Mouse (Mus musculus) lung, postnatal 36 days (tissue): ENCODE data around the gene Rbm38.
A peak's percentile ranks its signal among the peaks of the same experiment; 100 is the strongest.

Source experiments
- DNase-seq: peaks from one replicate; pipeline ENCODE4 v3.0.0; 2022; ENCODE audit warnings: mixed read lengths

The Rbm38 gene

DNA sequence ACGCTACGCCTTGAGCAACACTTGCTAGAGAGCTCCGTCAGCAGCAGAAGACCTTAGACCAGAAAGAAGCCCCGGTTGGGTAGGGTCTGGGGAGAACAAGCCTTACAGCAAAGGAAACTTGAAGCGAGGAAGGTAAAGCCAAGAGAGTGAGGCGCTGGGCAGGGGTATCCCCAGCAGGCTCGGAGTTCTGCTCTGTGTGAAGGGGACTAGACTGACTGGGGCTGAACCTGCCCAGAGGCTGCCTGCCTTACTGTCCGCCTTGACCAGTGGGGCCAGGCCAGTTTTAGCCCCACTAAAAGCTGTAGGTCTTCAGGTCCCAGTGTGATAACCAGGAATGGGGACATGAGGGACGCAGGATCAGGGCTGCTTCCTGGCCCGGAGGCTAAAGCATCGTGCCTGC is at the start of gene Rbm38:
TSS of gene Rbm38 (plus strand) at position 69 of the 400 bp plus-strand sequence.
- DNase-seq: no peak

DNA sequence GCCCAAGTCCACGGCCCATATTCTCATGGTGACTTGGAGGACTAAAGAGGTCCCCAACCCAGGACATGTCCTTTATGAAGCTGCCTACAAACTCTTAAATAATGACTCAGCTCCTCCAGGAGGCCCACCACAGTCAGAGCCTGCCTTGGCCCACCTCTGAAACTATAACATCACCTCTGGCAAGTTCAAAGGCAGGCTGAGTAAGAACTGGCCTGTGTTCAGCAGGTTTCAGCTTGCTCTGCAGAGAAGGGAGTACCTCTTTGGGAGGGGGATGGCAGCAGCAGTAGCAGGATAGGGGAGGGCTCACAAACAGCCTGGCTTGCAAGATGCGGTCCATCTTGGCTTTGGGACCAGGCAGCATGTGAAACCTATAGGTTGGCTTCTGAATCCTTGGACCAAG is 48.4 kb upstream of the Rbm38 start:
- DNase-seq: no peak

DNA sequence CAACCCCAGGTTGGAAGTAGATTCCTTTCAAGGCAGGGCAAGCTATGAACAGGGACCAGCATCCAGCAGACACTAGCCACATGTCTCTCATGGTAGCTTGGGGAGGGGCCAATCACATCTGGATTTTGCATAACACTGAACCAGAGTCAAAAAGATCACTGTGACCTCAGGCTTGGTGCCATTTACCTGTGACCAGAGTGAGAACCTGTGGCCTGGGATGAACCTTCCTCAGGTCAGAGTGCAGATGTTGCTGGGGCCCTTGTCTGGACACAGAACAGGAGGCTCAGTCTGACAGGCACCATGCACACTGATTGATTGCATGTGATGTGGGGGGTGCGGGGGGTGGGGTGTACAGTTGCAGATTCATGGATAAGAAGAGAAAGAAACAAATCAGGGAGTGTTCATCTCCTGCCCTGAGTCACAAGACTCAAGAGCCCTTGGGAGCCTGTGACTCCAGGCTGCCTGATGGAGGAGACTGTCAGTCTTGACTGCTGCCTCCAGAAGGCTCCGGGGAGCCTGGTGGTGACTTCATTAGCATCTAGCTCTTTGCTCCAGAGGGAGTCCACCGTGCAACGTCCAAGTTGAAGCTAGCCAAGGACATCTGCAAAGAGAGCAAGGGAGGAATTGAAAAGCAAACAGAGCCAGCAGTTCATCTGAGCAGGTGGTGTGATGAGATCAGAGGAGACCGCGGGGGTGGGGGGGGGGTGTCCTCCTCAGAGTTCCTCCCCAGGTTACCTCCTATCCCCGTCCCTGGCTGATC is 46.3 kb upstream of the Rbm38 start:
- no peak for DNase-seq

DNA sequence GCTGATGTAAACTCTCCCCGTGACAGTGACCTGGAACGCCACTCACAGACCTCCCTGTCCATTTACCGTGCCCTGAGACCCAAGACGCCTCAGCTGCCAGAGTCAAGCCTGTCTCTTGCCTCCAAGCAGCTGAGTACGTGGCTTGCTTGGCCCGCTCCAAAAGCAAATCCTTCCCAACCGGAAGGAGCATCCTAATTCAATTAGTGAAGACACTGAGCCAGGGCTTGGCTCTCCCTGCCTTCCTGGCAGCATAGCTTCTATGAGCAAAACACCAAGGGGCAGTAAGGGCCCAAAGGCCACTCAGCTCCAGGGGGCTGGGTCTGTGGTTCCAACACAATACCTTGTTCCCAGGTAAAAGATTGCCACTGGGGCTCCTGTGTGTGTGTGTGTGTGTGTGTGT is 45.6 kb upstream of the Rbm38 start:
- DNase-seq: no peak

- DNase-seq: no peak
Observed at GRCm38 (mm10) chr2:172975159-172975558, 45.1 kb upstream of the Rbm38 start.

DNA sequence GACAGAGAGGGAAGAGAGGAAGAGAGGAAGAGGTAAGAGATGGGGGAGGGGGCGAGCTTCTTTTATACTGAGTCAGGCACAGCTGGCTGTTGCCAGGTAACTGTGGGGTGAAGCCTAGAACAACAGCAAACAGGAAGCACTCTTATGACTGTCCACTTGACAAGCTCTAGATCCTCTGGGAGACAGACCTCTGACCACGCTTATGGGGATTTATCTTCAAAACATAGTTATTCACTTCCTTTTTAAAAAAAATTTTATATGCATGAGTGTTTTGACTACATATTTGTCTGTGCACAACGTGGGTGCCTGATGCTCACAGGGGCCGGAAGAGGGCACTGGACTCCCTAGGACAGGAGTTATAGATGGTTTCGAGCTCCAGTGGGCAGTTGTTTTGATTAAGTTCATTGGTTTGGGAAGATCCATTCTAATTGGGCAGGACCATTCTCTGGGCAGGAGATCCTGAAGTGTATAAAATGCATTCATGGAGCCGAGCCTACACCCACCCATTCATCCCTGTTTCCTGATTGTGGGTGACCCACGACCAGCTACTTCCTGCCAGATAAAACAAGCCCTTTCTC is 43.5 kb upstream of the Rbm38 start:
- DNase-seq: peak; percentile 23

GRCm38 (mm10) chr2:172977409-172978130 is 42.7 kb upstream of the Rbm38 start, which contains the start of gene Spo11:
Gene Spo11 (plus strand): TSS chr2:172977700.
- no peak for DNase-seq

- no peak for DNase-seq
Observed at GRCm38 (mm10) chr2:172978131-172978633, 42.1 kb upstream of the Rbm38 start.

DNA sequence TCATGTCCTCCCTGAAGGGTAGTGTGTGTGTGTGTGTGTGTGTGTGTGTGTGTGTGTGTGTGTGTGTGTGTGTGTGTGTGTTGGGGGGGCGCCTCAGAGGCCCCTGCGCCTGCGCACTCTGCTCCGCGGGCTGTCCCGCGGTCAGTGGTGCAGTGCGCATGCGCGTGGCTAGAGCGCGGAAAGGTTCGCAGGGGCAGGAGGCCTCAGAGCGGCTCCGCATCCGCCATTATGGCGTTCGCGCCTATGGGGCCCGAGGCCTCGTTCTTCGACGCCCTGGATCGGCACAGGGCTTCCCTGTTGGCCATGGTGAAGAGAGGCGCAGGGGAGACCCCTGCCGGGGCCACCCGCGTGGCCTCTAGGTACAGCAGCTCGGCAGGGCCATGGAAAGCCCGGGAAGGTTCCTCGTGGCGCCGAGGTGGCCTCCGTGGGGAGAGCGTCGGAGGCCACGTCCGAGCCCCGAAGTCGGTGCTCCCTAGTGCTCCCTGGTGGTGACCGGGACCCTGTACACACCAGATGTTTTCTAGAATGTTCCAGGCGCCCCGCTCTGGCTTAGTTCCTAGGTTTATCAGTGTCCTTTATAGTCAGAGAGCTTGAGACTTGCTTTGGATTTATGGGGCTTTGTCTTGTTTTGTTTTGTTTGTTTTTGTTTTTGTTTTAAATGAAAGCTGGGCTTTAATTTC is 40.5 kb upstream of the Rbm38 start:
- no peak for DNase-seq

- DNase-seq: no peak
Observed at GRCm38 (mm10) chr2:172982776-172983561, 37.3 kb upstream of the Rbm38 start.

DNA sequence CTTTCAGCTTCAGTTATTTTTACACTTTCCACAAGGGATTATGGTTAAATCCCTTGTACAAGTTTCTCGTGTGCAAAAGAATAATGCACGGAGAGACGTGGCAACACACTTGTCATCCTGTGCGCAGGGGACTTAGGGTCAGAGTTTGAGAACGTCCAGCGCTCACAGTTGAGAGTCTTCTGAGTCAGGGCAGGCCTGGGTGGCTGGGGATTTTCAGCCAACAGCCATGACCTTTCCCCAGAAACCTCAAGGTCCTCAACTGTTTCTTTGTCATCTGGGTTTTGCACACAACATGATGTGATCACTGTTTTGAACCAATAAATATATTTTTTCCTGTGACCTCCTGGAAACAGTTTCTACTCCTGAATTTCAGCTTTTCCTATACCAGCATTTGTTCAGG is 30.1 kb upstream of the Rbm38 start:
- DNase-seq: no peak

DNA sequence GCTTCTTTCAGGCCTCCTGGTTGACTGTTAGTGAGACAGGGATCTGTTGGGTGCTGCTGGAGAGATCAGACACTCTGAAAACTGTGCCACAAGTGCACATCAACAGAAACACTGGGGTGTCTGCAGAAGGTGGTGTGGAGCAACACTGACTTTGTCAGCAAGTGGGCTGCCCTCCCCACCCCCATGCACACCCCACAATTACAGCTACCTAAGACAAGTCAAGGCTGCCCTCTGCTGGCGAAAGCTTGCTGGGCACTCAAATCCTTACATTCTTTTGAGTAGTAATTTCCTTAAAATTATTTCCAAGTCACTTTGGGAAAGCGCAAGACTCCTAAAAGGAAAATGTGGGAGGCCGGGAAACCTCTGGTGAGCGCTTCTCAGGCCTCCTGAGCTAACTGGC is 24.1 kb upstream of the Rbm38 start:
- DNase-seq: peak; percentile 86

DNA sequence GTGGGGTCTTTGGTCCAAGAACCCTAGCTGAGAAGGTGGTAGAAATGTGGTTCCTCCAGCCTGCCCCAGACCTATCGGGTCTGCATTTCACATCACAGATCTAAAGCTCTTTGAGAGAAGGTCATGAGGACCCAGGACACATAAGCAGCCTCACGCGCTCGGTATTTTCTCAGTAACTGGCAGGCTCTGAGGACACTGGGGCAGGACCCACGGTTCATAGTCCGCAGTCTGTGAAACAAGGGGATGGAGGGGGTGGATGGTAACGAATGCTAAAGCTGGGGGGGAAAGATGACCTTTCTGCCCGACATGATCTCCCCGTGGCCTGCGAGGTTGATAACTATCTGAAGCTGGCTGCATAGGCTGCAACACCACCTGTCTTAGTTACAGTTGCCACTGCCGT is 22.6 kb upstream of the Rbm38 start:
- no peak for DNase-seq

DNA sequence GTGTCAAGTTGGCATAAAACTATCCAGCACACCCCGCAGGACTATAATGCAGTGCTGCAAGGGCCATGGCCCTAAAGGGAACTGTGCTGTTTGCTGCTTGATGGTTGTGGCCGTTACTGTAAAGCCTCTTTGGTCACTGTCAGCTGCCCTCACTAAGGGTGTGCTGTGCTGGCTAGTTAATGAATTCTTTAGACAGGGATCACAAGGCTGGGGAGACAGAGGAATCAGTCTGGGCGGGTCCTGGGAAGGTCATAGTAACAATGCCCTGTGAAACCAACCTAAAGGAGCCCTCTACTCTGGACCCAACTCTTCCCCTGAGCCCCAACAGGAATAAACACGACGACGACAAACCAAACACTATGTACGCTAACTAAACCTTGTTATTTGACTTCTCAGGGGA is 21.8 kb upstream of the Rbm38 start:
- DNase-seq: no peak

DNA sequence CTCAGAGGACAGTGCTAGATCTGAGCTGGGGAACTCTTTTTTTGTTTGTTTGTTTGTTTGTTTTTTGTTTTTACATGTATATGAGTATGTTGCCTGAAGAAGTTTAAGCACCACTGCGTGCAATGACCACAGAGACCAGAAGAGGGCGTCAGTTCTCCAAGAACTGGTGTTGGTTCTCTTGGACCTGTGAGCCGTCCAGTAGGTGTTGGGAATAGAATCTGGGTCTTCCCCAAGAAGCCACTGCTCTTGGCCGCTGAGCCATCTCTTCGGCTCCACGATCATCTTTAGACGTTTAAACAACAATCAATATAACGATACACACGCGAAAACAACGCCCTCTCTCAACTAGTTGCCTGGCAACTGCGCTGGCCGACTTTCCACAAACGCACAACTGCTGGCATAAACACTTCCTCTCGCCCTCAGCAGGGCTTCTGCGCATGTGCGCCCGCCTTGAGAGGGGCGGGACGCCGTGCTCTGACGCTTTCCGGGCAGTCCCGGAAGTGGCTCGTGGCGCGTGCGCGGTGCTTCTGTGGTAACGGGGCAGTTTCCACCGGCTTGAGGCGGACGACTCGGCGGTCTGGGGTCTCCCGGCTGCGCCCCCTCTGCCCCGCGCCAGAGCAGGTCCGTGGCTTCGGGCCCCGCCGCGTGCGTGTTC is 20.5 kb upstream of the Rbm38 start, which contains the start of gene Rae1:
TSS of gene Rae1 (plus strand) at position 488 of the 655 bp plus-strand sequence.
- peak; percentile 99 for DNase-seq

DNA sequence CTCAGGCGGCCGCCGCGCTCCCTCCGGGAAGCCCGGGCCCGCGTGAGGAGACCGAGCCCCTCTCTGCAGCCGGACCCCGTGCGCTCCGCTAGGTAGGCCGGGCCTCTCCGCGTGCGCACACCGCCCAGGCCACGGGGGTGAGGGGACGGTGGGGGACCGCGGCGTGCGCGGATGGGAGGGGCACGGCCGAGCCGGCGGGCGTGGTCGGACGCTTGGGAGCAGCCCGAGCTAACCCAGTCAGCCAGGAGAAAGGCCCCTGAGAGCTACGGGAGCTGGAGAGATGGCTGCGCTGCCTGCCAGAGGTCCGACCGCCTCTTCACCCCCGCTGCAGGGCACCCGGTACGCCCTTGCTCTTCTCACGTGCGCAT is 20.0 kb upstream of the Rbm38 start:
- DNase-seq: peak; percentile 50

GRCm38 (mm10) chr2:173000921-173001320 is 19.4 kb upstream of the Rbm38 start:
- DNase-seq: no peak

- DNase-seq: no peak
Observed at GRCm38 (mm10) chr2:173003737-173004136, 16.6 kb upstream of the Rbm38 start.

DNA sequence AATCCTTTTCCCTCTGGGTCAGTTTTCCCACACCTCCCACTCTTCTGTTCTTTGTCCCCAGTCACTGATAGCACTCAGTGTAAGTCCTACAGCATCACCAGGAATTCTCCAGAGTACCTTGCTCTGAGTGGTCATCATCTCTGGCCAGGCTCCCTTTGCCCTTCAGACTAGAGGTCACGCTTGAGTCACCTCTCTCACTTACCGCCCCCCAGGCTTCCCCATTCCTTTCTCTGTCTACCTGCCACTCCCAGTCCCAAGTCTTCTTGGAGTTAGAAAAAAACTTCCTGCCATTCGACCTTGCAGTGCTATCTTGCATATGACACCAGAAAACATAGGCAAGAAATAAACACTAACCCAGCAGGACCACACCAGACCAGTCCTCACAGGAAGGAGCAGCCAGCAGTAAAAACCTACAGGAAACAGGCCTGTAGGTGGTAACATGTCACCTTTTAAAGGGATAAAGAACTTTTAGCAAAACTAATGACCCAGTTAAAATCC is 10.0 kb upstream of the Rbm38 start:
- no peak for DNase-seq

GRCm38 (mm10) chr2:173011440-173011839 is 8.9 kb upstream of the Rbm38 start:
- no peak for DNase-seq

DNA sequence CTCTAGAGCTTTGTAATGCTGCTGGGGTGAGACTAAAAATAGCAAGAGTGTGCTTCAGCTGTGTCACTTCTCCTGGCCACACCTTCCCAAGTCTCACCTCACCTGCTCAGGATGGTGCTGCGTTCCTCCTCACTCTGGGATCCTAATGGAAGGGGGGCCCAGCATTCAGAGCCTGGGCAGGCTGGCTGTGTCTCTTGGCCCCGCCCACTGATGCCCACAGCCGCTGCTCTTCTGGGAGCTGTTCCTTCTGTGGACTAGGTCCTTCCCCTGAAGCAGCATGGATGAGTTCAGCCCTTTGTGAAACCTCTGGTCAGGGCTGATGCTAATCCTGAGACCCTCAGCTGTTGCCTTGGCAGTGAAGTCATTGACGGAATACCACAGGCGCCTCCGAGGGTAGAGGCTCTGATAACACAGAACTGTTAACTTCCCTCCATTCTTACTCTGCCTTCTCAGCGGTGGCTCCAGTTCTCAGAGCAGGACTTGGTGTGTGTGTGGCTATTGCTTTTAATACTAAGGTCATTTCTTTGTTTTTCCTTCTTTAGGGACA is 5.5 kb upstream of the Rbm38 start:
- no peak for DNase-seq
